Comparison of ENCODE assay signal across 8 mouse cellular contexts in the genomic region with DNA sequence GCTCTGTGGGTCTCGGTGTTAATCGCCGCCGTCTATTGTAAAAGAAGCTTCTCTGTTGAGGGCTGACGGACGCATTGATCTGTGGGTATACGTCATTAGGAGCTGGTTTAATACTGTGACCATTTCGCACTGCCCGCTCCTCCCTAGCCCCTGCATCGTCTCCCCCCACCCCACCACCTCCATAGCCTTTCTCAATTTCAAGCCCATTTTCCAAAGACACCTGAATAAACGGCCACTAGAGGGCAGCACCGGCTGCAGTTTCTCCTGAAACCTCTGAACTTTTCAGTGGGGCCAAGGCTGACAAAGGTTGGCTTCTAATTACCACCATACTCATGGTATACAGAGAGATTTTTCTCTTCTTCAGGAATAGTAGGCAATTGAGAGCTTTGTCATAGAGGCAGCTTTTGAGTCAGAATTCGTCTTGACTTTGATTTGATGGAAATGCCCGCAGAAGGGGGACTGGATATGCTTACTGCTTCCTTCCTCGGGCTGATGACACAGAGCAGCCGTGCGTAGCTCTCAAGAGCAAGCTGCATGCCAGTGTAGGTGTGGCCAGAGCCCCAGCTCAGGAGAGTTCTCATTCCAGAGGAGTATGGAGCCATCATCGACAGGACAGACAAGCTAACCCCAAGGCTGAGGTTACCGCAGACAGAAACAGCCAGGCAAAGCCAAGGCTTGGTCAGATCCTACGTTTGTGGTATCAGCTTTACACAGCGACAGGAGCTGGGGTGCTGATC. TPM values are rescaled to one million over a fixed set of nuclear protein-coding genes. Genes with fewer than 3 reads are reported as not detected.
DNase-seq lines count a peak whose midpoint lies in the region; ATAC-seq and TF ChIP-seq lines count a peak whose summit lies in the region.

No protein-coding gene starts in this region.

- H3K79me2 ChIP-seq in CH12.LX (replicated peaks; ENCODE audit: control insufficient read depth, extremely low read depth, insufficient read depth, poor library complexity, severe bottlenecking): no peaks in the 10 kb centered on the region

- TF ChIP-seq RAD21 in CH12.LX (IDR thresholded peaks at IDR 0.05; ENCODE audit: low read depth, low read length): peak; percentile 72

- peak; percentile 45 for ATAC-seq in heart, embryonic 16.5 days (replicated peaks; ENCODE audit: extremely low read depth, insufficient read depth, low FRiP score)
- ATAC-seq in liver, embryonic 14.5 days (ENCODE audit: insufficient read depth): no peak
- ATAC-seq in neural tube, embryonic 11.5 days (ENCODE audit: insufficient read depth, low FRiP score, low TSS enrichment): peak; percentile 88; the same call in 1 of the 2 replicates

- in situ Hi-C loops in CH12.LX (cut with MboI; ENCODE audit: low pct_ligation_motif_present, low pct_unique_long_range_greater_than_20kb, low sequenced_read_pairs): no loop called here

- peak overlapping the region in 1 of 3 experiments; percentile 39 for H3K4me3 ChIP-seq in CH12.LX (replicated peaks in 1 of 3; ENCODE audit: low read depth in 2 of 3, low read length in 2 of 3, poor library complexity in 1 of 3)
- H3K4me3 ChIP-seq in heart, embryonic 16.5 days (ENCODE audit: low read length): peak overlapping the region; percentile 46
- peak overlapping the region in 1 of 2 experiments; percentile 45; a peak in 2 of 4 replicates for H3K4me3 ChIP-seq in liver, embryonic 14.5 days (ENCODE audit: insufficient read depth in 1 of 2, low read depth in 2 of 2, low read length in 2 of 2)
- H3K4me3 ChIP-seq in neural tube, embryonic 11.5 days (ENCODE audit: low read depth, low read length): peak overlapping the region; percentile 23; the same call in 1 of the 2 replicates
- peak overlapping the region; percentile 48 for H3K4me3 ChIP-seq in testis, adult 2 months (ENCODE audit: control insufficient read depth, low read depth, low read length)

- no peak for TF ChIP-seq POLR2A in CH12.LX (IDR thresholded peaks at IDR 0.05; ENCODE audit: low read depth, low read length)
- no peak for TF ChIP-seq POLR2A in testis, adult 2 months (IDR thresholded peaks at IDR 0.05; ENCODE audit: control insufficient read depth, low read depth, low read length)

- no peaks in the 10 kb centered on the region for H3K36me3 ChIP-seq in CH12.LX (replicated peaks in 1 of 2; ENCODE audit: control insufficient read depth in 1 of 2, insufficient read depth in 1 of 2, low read length in 1 of 2)
- no peaks in the 10 kb centered on the region for H3K36me3 ChIP-seq in heart, embryonic 16.5 days (ENCODE audit: control insufficient read depth, insufficient read depth)
- no peaks in the 10 kb centered on the region for H3K36me3 ChIP-seq in liver, embryonic 14.5 days (replicated peaks; ENCODE audit: control insufficient read depth, insufficient read depth, low read depth)
- no peaks in the 10 kb centered on the region for H3K36me3 ChIP-seq in neural tube, embryonic 11.5 days (ENCODE audit: control insufficient read depth, insufficient read depth, low read length)
- no peaks in the 10 kb centered on the region for H3K36me3 ChIP-seq in testis, adult 2 months (ENCODE audit: control insufficient read depth, insufficient read depth, low read length)

- peaks cover 24% of the 10 kb centered on the region for H3K27me3 ChIP-seq in CH12.LX (replicated peaks)
- no peaks in the 10 kb centered on the region for H3K27me3 ChIP-seq in heart, embryonic 16.5 days (ENCODE audit: control insufficient read depth, insufficient read depth, low read length)
- H3K27me3 ChIP-seq in liver, embryonic 14.5 days (ENCODE audit: control insufficient read depth, insufficient read depth, low read length): no peaks in the 10 kb centered on the region
- no peaks in the 10 kb centered on the region for H3K27me3 ChIP-seq in neural tube, embryonic 11.5 days (ENCODE audit: control insufficient read depth, insufficient read depth, low read length)
- no peaks in the 10 kb centered on the region; the same call in 1 of the 2 replicates for H3K27me3 ChIP-seq in testis, adult 2 months (ENCODE audit: control insufficient read depth, insufficient read depth, low read length)

- peak overlapping the region; percentile 72; the same call in 1 of the 2 replicates for H3K4me2 ChIP-seq in CH12.LX (ENCODE audit: insufficient read depth, low read depth, poor library complexity, severe bottlenecking)
- peak overlapping the region; percentile 65 for H3K4me2 ChIP-seq in heart, embryonic 16.5 days (ENCODE audit: low read depth, low read length)
- H3K4me2 ChIP-seq in liver, embryonic 14.5 days (ENCODE audit: low read depth): peak overlapping the region; percentile 18
- peak overlapping the region; percentile 43 for H3K4me2 ChIP-seq in neural tube, embryonic 11.5 days (ENCODE audit: low read depth)

- no peak for TF ChIP-seq EP300 in CH12.LX (IDR thresholded peaks at IDR 0.05; ENCODE audit: low read length)
- TF ChIP-seq EP300 in liver, embryonic 14.5 days (IDR thresholded peaks at IDR 0.05; ENCODE audit: low read depth): no peak

- 0 out of 2 replicates have a peak overlapping the region, but pooled peaks have one; percentile 13 for H3K9ac ChIP-seq in CH12.LX (ENCODE audit: insufficient read depth, low read depth)
- H3K9ac ChIP-seq in heart, embryonic 16.5 days (ENCODE audit: low read length): peak overlapping the region; percentile 57
- H3K9ac ChIP-seq in liver, embryonic 14.5 days (replicated peaks): no peak overlapping the region
- H3K9ac ChIP-seq in neural tube, embryonic 11.5 days (ENCODE audit: low read length): peak overlapping the region; percentile 24; the same call in 1 of the 2 replicates

- H3K4me1 ChIP-seq in CH12.LX (ENCODE audit: control insufficient read depth in 1 of 2, insufficient read depth in 2 of 2): peaks cover 0 to 7% of the 10 kb centered on the region in 2 experiments; a peak in 2 of 4 replicates
- 0 out of 2 replicates have a peak, but pooled peaks cover 3% of the 10 kb centered on the region for H3K4me1 ChIP-seq in heart, embryonic 16.5 days (ENCODE audit: control insufficient read depth, insufficient read depth, low read length)
- H3K4me1 ChIP-seq in liver, embryonic 14.5 days (replicated peaks; ENCODE audit: control insufficient read depth in 2 of 2, insufficient read depth in 2 of 2, low read length in 1 of 2): no peaks in the 10 kb centered on the region
- H3K4me1 ChIP-seq in neural tube, embryonic 11.5 days (ENCODE audit: control insufficient read depth, insufficient read depth, low read length): no peaks in the 10 kb centered on the region
- H3K4me1 ChIP-seq in testis, adult 2 months (ENCODE audit: control insufficient read depth, insufficient read depth, low read length): peaks cover 10% of the 10 kb centered on the region

- dilution Hi-C loops in CH12.LX (cut with MboI; ENCODE audit: extremely low pct_ligation_motif_present, extremely low pct_unique_long_range_greater_than_20kb, low sequenced_read_pairs): no loop called here

- H3K27ac ChIP-seq in CH12.LX (ENCODE audit: insufficient read depth, low read depth): no peak overlapping the region
- H3K27ac ChIP-seq in heart, embryonic 16.5 days (ENCODE audit: low read length): no peak overlapping the region
- H3K27ac ChIP-seq in liver, embryonic 14.5 days: no peak overlapping the region
- H3K27ac ChIP-seq in neural tube, embryonic 11.5 days (ENCODE audit: low read depth, low read length): no peak overlapping the region
- H3K27ac ChIP-seq in testis, adult 2 months (ENCODE audit: control insufficient read depth, insufficient read depth, low read depth, low read length): no peak overlapping the region

- WGBS in heart, embryonic 16.5 days: 22% methylated on average over 21 of the region's 21 CpGs
- 28% methylated on average over 21 of the region's 21 CpGs for WGBS in liver, embryonic 14.5 days (ENCODE audit: insufficient replicate concordance)
- 30% methylated on average over 21 of the region's 21 CpGs for WGBS in neural tube, embryonic 11.5 days

- peak; percentile 78 for DNase-seq in CH12.LX (ENCODE audit: extremely low read depth)
- peak; percentile 36 for DNase-seq in c-Kit-negative CD71-positive TER-119-positive erythroid progenitor cells, embryonic 14.5 days (ENCODE audit: low read depth, low spot score)
- DNase-seq in fibroblast of lung, adult 2 months (ENCODE audit: low read depth): peak; percentile 11
- peak; percentile 74 to 93 for DNase-seq in kidney, postnatal 25 days
- DNase-seq in liver, embryonic 14.5 days (ENCODE audit: low read depth in 3 of 3, low spot score in 3 of 3): peak; percentile 19 to 29 (median 27)
- peak; percentile 89 for DNase-seq in neural tube, embryonic 11.5 days (ENCODE audit: low spot score)

- peaks cover 3% of the 10 kb centered on the region for H3K9me3 ChIP-seq in CH12.LX (replicated peaks; ENCODE audit: low read length)
- no peaks in the 10 kb centered on the region for H3K9me3 ChIP-seq in heart, embryonic 16.5 days (replicated peaks; ENCODE audit: control insufficient read depth, low read length)
- H3K9me3 ChIP-seq in liver, embryonic 14.5 days (ENCODE audit: control insufficient read depth, low read length): no peaks in the 10 kb centered on the region
- no peaks in the 10 kb centered on the region for H3K9me3 ChIP-seq in neural tube, embryonic 11.5 days (ENCODE audit: control insufficient read depth, low read length)

- peak; percentile 61 to 87 for TF ChIP-seq CTCF in CH12.LX (conservative IDR thresholded peaks at IDR 0.05 in 1 of 2, IDR thresholded peaks at IDR 0.05 in 1 of 2; ENCODE audit: low read depth in 2 of 2, low read length in 2 of 2)
- peak; percentile 88 for TF ChIP-seq CTCF in liver, embryonic 14.5 days (IDR thresholded peaks at IDR 0.05; ENCODE audit: low read depth)
- TF ChIP-seq CTCF in testis, adult 2 months (IDR thresholded peaks at IDR 0.05; ENCODE audit: control insufficient read depth, insufficient read depth, insufficient replicate concordance, low read depth, low read length): peak; percentile 68

TF ChIP-seq in CH12.LX, 34 proteins besides CTCF, POLR2A, EP300 and RAD21 (continues in another document):
- TF ChIP-seq HCFC1 (IDR thresholded peaks at IDR 0.05; ENCODE audit: low read depth, low read length) (no peak), ZC3H11A (IDR thresholded peaks at IDR 0.05; ENCODE audit: low read depth, low read length) (peak; percentile 20; the same call in 1 of the 2 replicates), SMC3 (IDR thresholded peaks at IDR 0.05; ENCODE audit: low read depth, low read length) (peak; percentile 78), GABPA (IDR thresholded peaks at IDR 0.05; ENCODE audit: insufficient replicate concordance, low read depth, low read length) (no peak), PAX5 (IDR thresholded peaks at IDR 0.05; ENCODE audit: low read length) (no peak), BHLHE40 (IDR thresholded peaks at IDR 0.05; ENCODE audit: low read depth, low read length) (no peak)

RNA-seq across cellular contexts. Expression of gene Mobp, which starts 42.0 kb away (rescaled TPM):
- total RNA-seq in CH12.LX (2012; rRNA removed) (not detected in 2 replicates), CH12.LX (2014; rRNA removed) (not detected in 2 replicates)
- polyA plus RNA-seq in CH12.LX (2012; ENCODE audit: insufficient read length, low read depth): 0.17 TPM in 1 of 2 replicates, not detected in the other
- 0.07 TPM in 1 of 2 replicates, not detected in the other for polyA plus RNA-seq in heart, embryonic 16.5 days (2015; fragmentation: Nextera tagmentation; extraction: Ambion mirVana)
- polyA plus RNA-seq in liver, embryonic 14.5 days (2012; rRNA removed): 0.01 TPM in 1 of 2 replicates, not detected in the other
- not detected in 2 replicates for polyA plus RNA-seq in liver, embryonic 14.5 days (2014; fragmentation: Nextera tagmentation; extraction: Ambion mirVana)
- polyA plus RNA-seq in neural tube, embryonic 11.5 days (2014; fragmentation: Nextera tagmentation; extraction: Ambion mirVana): not detected in 2 replicates
- 0.49 and 0.79 TPM in 2 replicates for polyA plus RNA-seq in testis, adult 2 months (2012; rRNA removed)

Comparison
In these comparisons a context has a peak if more than half of its experiments do, and no peak if none do; other contexts are left out.
1. DNase-seq: peak in every context shown above with its lines; median percentile 89 in neural tube, embryonic 11.5 days; 84 in kidney, postnatal 25 days; 78 in CH12.LX; 36 in c-Kit-negative CD71-positive TER-119-positive erythroid progenitor cells, embryonic 14.5 days; 27 in liver, embryonic 14.5 days; 11 in fibroblast of lung, adult 2 months.
2. H3K4me2 ChIP-seq: peak in every context shown above with its lines; median percentile 72 in CH12.LX; 65 in heart, embryonic 16.5 days; 43 in neural tube, embryonic 11.5 days; 18 in liver, embryonic 14.5 days.